Mouse (Mus musculus): Measurements from ENCODE around the gene Gnmt. TPM values are rescaled to one million over a fixed set of nuclear protein-coding genes. Genes with fewer than 3 reads are reported as not detected.

Gene Gnmt
- polyA plus RNA-seq, 1 experiment = 14.1 TPM

GRCm38 (mm10) chr17:46725731-46726645 lies 3.0 kb downstream of the Gnmt start:
- DNase-seq = no peak
- no peaks in the 10 kb centered on the region for H3K4me1 ChIP-seq (ENCODE audit: control insufficient read depth, insufficient read depth, low read length)
- no peak overlapping the region for H3K4me3 ChIP-seq (replicated peaks; ENCODE audit: extremely low read depth, low read depth, low read length)
- TF ChIP-seq POLR2A (IDR thresholded peaks at IDR 0.05; ENCODE audit: borderline replicate concordance, extremely low read depth, low read depth, low read length) = no peak
- TF ChIP-seq CTCF (IDR thresholded peaks at IDR 0.05; ENCODE audit: insufficient read depth, low read length) = no peak
- WGBS = 88% methylated on average over 26 of the region's 26 CpGs

GRCm38 (mm10) chr17:46725273-46725672 lies 3.7 kb downstream of the Gnmt start:
- Histone ChIP-seq H3K4me3 (replicated peaks; ENCODE audit: extremely low read depth, low read depth, low read length) (no peak overlapping the region), H3K4me1 (ENCODE audit: control insufficient read depth, insufficient read depth, low read length) (no peaks in the 10 kb centered on the region)
- TF ChIP-seq POLR2A (IDR thresholded peaks at IDR 0.05; ENCODE audit: borderline replicate concordance, extremely low read depth, low read depth, low read length) (no peak), CTCF (IDR thresholded peaks at IDR 0.05; ENCODE audit: insufficient read depth, low read length) (0 out of 2 replicates have a peak, but pooled peaks have one; percentile 16)
- 64% methylated on average over 9 of the region's 9 CpGs for WGBS
- DNase-seq = no peak

DNA sequence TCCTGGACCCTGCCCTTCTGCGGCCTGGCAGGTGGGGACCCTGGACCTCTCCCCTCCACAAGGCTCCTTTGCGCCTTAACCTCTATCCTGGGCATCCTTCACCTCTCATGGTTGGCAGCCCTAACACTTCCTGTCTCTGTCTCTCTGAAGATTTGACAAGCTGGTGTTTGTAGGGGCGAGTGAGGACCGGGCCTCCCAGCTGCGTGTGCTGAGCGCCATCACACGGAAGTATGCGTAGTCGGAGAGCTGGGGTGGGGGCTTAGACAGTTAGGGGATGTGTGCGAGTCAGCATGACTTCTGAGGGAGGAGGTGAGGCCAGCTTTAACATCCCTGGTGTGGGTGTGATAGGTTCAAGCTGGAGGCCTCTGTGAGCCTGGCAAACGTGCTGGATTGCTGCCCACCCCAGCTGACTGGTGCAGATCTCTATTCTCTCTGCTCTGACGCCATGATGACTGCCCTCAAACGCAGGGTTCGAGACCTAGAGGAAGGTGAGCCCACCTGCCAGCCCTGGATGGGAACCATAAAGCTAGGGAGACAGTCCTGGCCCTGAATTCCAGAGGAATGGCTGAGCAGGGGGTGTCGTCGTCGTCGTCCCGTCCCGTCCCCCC lies 4.4 kb downstream of the Gnmt start:
- Histone ChIP-seq H3K4me3 (replicated peaks; ENCODE audit: extremely low read depth, low read depth, low read length) (no peak overlapping the region), H3K4me1 (ENCODE audit: control insufficient read depth, insufficient read depth, low read length) (no peaks in the 10 kb centered on the region)
- no peak for DNase-seq
- no peak for TF ChIP-seq CTCF (IDR thresholded peaks at IDR 0.05; ENCODE audit: insufficient read depth, low read length)
- no peak for TF ChIP-seq POLR2A (IDR thresholded peaks at IDR 0.05; ENCODE audit: borderline replicate concordance, extremely low read depth, low read depth, low read length)
- 82% methylated on average over 20 of the region's 20 CpGs for WGBS

DNA sequence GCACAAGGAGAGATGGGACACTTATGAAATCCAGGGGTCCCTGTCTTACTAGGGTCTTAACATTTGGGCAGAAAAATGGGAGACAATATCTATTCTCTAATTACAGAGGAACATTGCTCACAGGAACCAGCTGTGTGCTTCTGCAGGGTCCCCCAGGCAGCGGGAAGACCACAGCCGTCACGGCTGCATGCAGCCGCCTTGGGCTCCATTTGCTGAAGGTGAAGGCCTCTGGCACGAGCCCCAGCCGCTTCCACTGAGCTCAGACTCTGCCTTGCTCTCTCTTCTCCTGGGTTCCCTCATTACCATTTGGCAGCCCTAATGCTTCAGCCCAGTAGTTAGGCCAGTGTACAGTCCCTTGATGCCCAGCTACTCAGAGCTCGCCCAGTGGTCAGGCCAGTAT lies 7.9 kb downstream of the Gnmt start:
- H3K4me3 ChIP-seq (replicated peaks; ENCODE audit: extremely low read depth, low read depth, low read length) = no peak overlapping the region
- no peak for DNase-seq
- WGBS = 87% methylated on average over 7 of the region's 7 CpGs
- TF ChIP-seq CTCF (IDR thresholded peaks at IDR 0.05; ENCODE audit: insufficient read depth, low read length) (no peak), POLR2A (IDR thresholded peaks at IDR 0.05; ENCODE audit: borderline replicate concordance, extremely low read depth, low read depth, low read length) (no peak)
- no peaks in the 10 kb centered on the region for H3K4me1 ChIP-seq (ENCODE audit: control insufficient read depth, insufficient read depth, low read length)

GRCm38 (mm10) chr17:46714756-46715481 lies 14.0 kb downstream of the Gnmt start:
- H3K4me3 ChIP-seq (replicated peaks; ENCODE audit: extremely low read depth, low read depth, low read length) = no peak overlapping the region
- DNase-seq = no peak
- WGBS = 92% methylated on average over 11 of the region's 11 CpGs
- peaks cover 4% of the 10 kb centered on the region for H3K4me1 ChIP-seq (ENCODE audit: control insufficient read depth, insufficient read depth, low read length)
- TF ChIP-seq POLR2A (IDR thresholded peaks at IDR 0.05; ENCODE audit: borderline replicate concordance, extremely low read depth, low read depth, low read length) (no peak), CTCF (IDR thresholded peaks at IDR 0.05; ENCODE audit: insufficient read depth, low read length) (no peak)

GRCm38 (mm10) chr17:46713849-46714248 lies 15.1 kb downstream of the Gnmt start:
- WGBS = 85% methylated on average over 9 of the region's 9 CpGs
- TF ChIP-seq POLR2A (IDR thresholded peaks at IDR 0.05; ENCODE audit: borderline replicate concordance, extremely low read depth, low read depth, low read length) = no peak
- TF ChIP-seq CTCF (IDR thresholded peaks at IDR 0.05; ENCODE audit: insufficient read depth, low read length) = no peak
- DNase-seq = no peak
- no peak overlapping the region for H3K4me3 ChIP-seq (replicated peaks; ENCODE audit: extremely low read depth, low read depth, low read length)
- H3K4me1 ChIP-seq (ENCODE audit: control insufficient read depth, insufficient read depth, low read length) = peaks cover 4% of the 10 kb centered on the region

DNA sequence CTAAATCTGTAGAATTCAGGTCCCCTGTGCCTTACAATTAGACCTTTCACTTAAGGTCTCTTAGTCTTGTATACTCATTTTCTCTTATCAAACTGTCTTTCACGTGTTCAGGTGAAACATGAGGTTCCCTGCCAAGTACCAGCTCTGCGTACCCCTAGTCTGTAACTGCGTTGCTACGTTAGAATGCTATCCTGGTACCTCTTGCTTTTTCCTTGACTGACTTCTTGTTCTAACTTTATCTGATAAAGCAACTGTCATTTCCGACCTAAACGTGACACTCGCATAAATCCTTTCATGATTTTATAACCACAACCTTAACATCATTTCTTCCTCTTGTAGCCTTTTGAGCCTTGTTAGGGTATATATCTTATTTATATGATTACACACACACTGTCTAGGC lies 16.5 kb downstream of the Gnmt start:
- TF ChIP-seq POLR2A (IDR thresholded peaks at IDR 0.05; ENCODE audit: borderline replicate concordance, extremely low read depth, low read depth, low read length) = no peak
- TF ChIP-seq CTCF (IDR thresholded peaks at IDR 0.05; ENCODE audit: insufficient read depth, low read length) = no peak
- DNase-seq = no peak
- H3K4me3 ChIP-seq (replicated peaks; ENCODE audit: extremely low read depth, low read depth, low read length) = peak overlapping the region; percentile 13
- 34% methylated on average over 7 of the region's 7 CpGs for WGBS
- H3K4me1 ChIP-seq (ENCODE audit: control insufficient read depth, insufficient read depth, low read length) = peaks cover 4% of the 10 kb centered on the region

DNA sequence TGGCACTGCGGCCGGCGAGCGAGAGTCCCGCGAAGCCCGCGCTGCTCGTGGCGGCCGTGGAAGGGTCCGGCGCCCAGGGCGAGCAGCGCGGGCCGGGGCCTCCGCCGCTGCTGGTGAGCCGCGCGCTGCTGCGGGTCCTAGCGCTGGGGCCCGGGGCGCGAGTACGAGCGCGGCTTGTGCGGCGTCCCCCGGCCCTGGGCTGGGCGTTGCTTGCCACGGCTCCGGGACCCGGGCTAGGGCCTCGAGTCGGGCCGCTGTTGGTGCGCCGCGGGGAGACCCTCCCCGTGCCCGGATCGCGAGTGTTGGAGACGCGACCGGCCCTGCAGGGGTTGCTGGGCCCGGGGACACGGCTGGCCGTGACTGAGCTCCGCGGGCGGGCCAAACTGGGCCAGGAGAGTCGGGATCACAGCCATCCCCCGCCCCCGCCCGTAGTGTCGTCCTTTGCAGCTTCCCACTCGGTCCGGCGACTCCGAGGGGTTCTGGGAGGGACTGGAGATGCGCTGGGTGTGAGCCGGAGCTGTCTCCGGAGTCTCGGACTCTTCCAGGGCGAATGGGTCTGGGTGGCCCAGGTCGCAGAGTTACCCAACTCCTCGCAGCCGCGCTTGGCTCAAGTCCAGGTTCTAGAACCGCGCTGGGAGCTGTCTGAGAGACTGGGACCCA lies 17.2 kb downstream of the Gnmt start:
- peaks cover 4% of the 10 kb centered on the region for H3K4me1 ChIP-seq (ENCODE audit: control insufficient read depth, insufficient read depth, low read length)
- peak; percentile 39 for DNase-seq
- H3K4me3 ChIP-seq (replicated peaks; ENCODE audit: extremely low read depth, low read depth, low read length) = peak overlapping the region; percentile 81
- WGBS = under 1% methylated on average over 49 of the region's 76 CpGs
- TF ChIP-seq POLR2A (IDR thresholded peaks at IDR 0.05; ENCODE audit: borderline replicate concordance, extremely low read depth, low read depth, low read length) = no peak
- TF ChIP-seq CTCF (IDR thresholded peaks at IDR 0.05; ENCODE audit: insufficient read depth, low read length) = no peak

Measured in lung, adult 2 months (tissue).